Mouse (Mus musculus): ENCODE data around the gene Cpne4. TPM values are rescaled to one million over a fixed set of nuclear protein-coding genes. Genes with fewer than 3 reads are reported as not detected.

Gene Cpne4
- polyA plus RNA-seq, 1 experiment from 2014 or later = 17.9 TPM

- H3K4me2 ChIP-seq (ENCODE audit: low read depth, low read length) = peak within 1 kb of the TSS; percentile 84
- WGBS = under 1% methylated on average over 31 of the region's 31 CpGs
- ATAC-seq (ENCODE audit: low read depth) = peak; percentile 82
- no peaks in the 10 kb centered on the region for H3K27me3 ChIP-seq (ENCODE audit: control insufficient read depth, insufficient read depth, low read length)
- no peaks in the 10 kb centered on the region for H3K9me3 ChIP-seq (ENCODE audit: control insufficient read depth, low read length)
- 0 out of 2 replicates have a peak, but pooled peaks cover 4% of the 10 kb centered on the region for H3K4me1 ChIP-seq (ENCODE audit: control insufficient read depth, insufficient read depth, low read length)
- peak within 1 kb of the TSS; percentile 91 for H3K9ac ChIP-seq (replicated peaks; ENCODE audit: low read depth, low read length)
- H3K4me3 ChIP-seq (ENCODE audit: low read depth, low read length) = peak within 1 kb of the TSS; percentile 93
- peak within 1 kb of the TSS; percentile 34; the same call in 1 of the 2 replicates for H3K27ac ChIP-seq (ENCODE audit: low read depth, low read length)
- peaks cover 14% of the 10 kb centered on the region for H3K36me3 ChIP-seq (ENCODE audit: control insufficient read depth, insufficient read depth, low read length)
Observed at GRCm38 (mm10) chr9:105053147-105053557, 506.1 kb downstream of the Cpne4 start, which contains the start of gene Mrpl3. Gene Mrpl3, plus strand, starts transcription at chr9:105053239.

DNA sequence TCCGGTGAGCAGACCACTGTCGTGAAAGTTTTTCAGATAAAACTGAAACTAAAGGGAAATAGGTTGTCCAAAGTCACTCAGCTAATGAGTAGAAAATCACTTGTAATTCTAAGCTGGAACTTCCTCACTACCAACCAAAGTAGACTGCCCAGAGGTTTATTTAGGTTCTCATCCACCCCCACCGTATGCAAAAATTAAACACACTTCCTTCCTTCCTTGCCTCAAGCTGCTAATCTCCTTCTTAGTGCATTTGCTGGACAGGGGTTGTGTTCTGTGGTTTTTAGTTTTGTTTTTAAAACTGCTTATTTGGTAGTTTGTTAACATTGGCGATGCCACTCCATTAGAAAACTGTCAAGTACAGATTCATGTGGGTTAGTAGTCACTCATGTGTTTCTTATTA, 506.7 kb downstream of the Cpne4 start:
- Histone ChIP-seq H3K4me2 (ENCODE audit: low read depth, low read length) (peak overlapping the region; percentile 84), H3K9me3 (ENCODE audit: control insufficient read depth, low read length) (no peaks in the 10 kb centered on the region), H3K9ac (replicated peaks; ENCODE audit: low read depth, low read length) (peak overlapping the region; percentile 91), H3K27ac (ENCODE audit: low read depth, low read length) (no peak overlapping the region), H3K27me3 (ENCODE audit: control insufficient read depth, insufficient read depth, low read length) (no peaks in the 10 kb centered on the region), H3K4me1 (ENCODE audit: control insufficient read depth, insufficient read depth, low read length) (0 out of 2 replicates have a peak, but pooled peaks cover 4% of the 10 kb centered on the region), H3K4me3 (ENCODE audit: low read depth, low read length) (peak overlapping the region; percentile 93), H3K36me3 (ENCODE audit: control insufficient read depth, insufficient read depth, low read length) (peaks cover 21% of the 10 kb centered on the region)
- WGBS = 57% methylated on average over 4 of the region's 4 CpGs
- ATAC-seq (ENCODE audit: low read depth) = no peak

DNA sequence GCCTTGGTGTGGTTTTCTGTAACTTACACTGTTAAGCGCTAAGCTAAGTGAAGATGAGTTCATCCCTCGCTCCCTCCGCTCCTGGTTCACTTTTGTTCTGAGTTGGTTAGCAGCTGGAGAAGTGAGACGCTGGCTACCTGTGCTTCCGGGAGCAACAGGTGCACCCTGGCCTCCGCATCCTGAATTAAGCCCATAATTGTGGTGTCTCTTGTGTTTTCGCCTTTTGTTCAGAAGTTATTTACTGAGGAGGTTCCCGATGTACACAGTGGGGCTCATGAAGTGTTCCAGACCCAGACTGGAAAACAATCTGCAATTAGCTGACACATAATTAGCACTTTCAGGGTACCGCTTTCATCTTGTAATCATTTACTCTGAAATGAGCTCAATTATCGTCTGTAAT, 522.0 kb downstream of the Cpne4 start:
- H3K27ac ChIP-seq (ENCODE audit: low read depth, low read length) = no peak overlapping the region
- H3K4me1 ChIP-seq (ENCODE audit: control insufficient read depth, insufficient read depth, low read length) = no peaks in the 10 kb centered on the region
- no peaks in the 10 kb centered on the region for H3K9me3 ChIP-seq (ENCODE audit: control insufficient read depth, low read length)
- no peak overlapping the region for H3K4me2 ChIP-seq (ENCODE audit: low read depth, low read length)
- H3K27me3 ChIP-seq (ENCODE audit: control insufficient read depth, insufficient read depth, low read length) = no peaks in the 10 kb centered on the region
- no peak overlapping the region for H3K9ac ChIP-seq (replicated peaks; ENCODE audit: low read depth, low read length)
- H3K4me3 ChIP-seq (ENCODE audit: low read depth, low read length) = no peak overlapping the region
- no peak for ATAC-seq (ENCODE audit: low read depth)
- 90% methylated on average over 10 of the region's 10 CpGs for WGBS
- H3K36me3 ChIP-seq (ENCODE audit: control insufficient read depth, insufficient read depth, low read length) = peaks cover 29% of the 10 kb centered on the region

- H3K27me3 ChIP-seq (ENCODE audit: control insufficient read depth, insufficient read depth, low read length) = no peaks in the 10 kb centered on the region
- H3K36me3 ChIP-seq (ENCODE audit: control insufficient read depth, insufficient read depth, low read length) = peaks cover 27% of the 10 kb centered on the region
- no peak overlapping the region for H3K4me3 ChIP-seq (ENCODE audit: low read depth, low read length)
- no peak for ATAC-seq (ENCODE audit: low read depth)
- H3K9ac ChIP-seq (replicated peaks; ENCODE audit: low read depth, low read length) = no peak overlapping the region
- no peaks in the 10 kb centered on the region for H3K4me1 ChIP-seq (ENCODE audit: control insufficient read depth, insufficient read depth, low read length)
- WGBS = 76% methylated on average over 4 of the region's 4 CpGs
- no peak overlapping the region for H3K27ac ChIP-seq (ENCODE audit: low read depth, low read length)
- H3K9me3 ChIP-seq (ENCODE audit: control insufficient read depth, low read length) = no peaks in the 10 kb centered on the region
- H3K4me2 ChIP-seq (ENCODE audit: low read depth, low read length) = no peak overlapping the region
Observed at GRCm38 (mm10) chr9:105072991-105073748, 526.1 kb downstream of the Cpne4 start.

DNA sequence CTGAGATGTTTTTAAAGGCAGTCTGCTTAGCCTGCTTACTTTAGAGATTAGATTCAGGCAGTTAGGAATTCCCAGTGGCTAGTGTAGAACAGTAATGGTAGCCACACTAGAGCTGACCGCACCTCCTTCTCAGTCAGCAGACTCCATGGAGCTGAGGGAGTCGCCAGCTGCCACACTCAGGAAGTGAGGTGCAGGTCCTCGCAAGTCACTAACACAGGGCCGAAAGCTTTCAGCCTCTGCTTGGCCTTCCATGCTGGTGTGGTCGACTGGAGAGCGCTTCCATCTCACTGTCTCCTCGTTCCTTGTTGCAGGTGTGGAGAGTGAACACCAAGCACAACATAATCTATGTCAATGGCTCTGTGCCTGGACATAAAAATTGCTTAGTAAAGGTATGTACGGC, 527.8 kb downstream of the Cpne4 start:
- no peaks in the 10 kb centered on the region for H3K4me1 ChIP-seq (ENCODE audit: control insufficient read depth, insufficient read depth, low read length)
- 90% methylated on average over 8 of the region's 8 CpGs for WGBS

GRCm38 (mm10) chr9:105076756-105077424, 529.8 kb downstream of the Cpne4 start:
- no peaks in the 10 kb centered on the region for H3K4me1 ChIP-seq (ENCODE audit: control insufficient read depth, insufficient read depth, low read length)
- no peak for ATAC-seq (ENCODE audit: low read depth)
- H3K4me2 ChIP-seq (ENCODE audit: low read depth, low read length) = no peak overlapping the region
- no peak overlapping the region for H3K27ac ChIP-seq (ENCODE audit: low read depth, low read length)
- no peak overlapping the region for H3K4me3 ChIP-seq (ENCODE audit: low read depth, low read length)
- peaks cover 23% of the 10 kb centered on the region for H3K36me3 ChIP-seq (ENCODE audit: control insufficient read depth, insufficient read depth, low read length)
- H3K9me3 ChIP-seq (ENCODE audit: control insufficient read depth, low read length) = no peaks in the 10 kb centered on the region
- 94% methylated on average over 13 of the region's 13 CpGs for WGBS
- H3K9ac ChIP-seq (replicated peaks; ENCODE audit: low read depth, low read length) = no peak overlapping the region
- H3K27me3 ChIP-seq (ENCODE audit: control insufficient read depth, insufficient read depth, low read length) = no peaks in the 10 kb centered on the region

More for the DNA sequence above, 527.8 kb downstream of the Cpne4 start:
- Histone ChIP-seq H3K9ac (replicated peaks; ENCODE audit: low read depth, low read length) (no peak overlapping the region), H3K9me3 (ENCODE audit: control insufficient read depth, low read length) (no peaks in the 10 kb centered on the region), H3K27me3 (ENCODE audit: control insufficient read depth, insufficient read depth, low read length) (no peaks in the 10 kb centered on the region), H3K4me2 (ENCODE audit: low read depth, low read length) (no peak overlapping the region), H3K27ac (ENCODE audit: low read depth, low read length) (no peak overlapping the region), H3K36me3 (ENCODE audit: control insufficient read depth, insufficient read depth, low read length) (peaks cover 27% of the 10 kb centered on the region), H3K4me3 (ENCODE audit: low read depth, low read length) (no peak overlapping the region)
- no peak for ATAC-seq (ENCODE audit: low read depth)

DNA sequence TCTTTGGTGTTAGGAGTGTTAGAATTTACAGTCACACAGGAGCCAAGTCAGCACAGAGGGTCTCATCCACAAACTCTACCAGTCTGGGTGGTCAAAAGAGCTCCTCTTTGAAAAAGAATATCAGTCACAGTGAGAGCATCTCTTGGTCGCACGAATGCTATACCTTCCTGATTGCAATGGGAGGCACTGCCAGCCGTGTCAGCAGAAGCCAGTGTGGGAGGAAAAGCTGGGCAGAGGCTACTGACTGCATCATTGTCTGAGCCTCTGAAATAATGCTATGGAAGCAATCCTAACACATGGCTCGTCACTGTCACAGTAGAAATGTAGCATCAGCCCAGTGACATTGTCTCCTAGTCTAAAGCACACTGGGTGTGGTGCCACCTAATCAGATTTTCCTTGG, 531.4 kb downstream of the Cpne4 start:
- H3K4me2 ChIP-seq (ENCODE audit: low read depth, low read length) = no peak overlapping the region
- WGBS = 96% methylated on average over 4 of the region's 4 CpGs
- no peak overlapping the region for H3K9ac ChIP-seq (replicated peaks; ENCODE audit: low read depth, low read length)
- no peak overlapping the region for H3K27ac ChIP-seq (ENCODE audit: low read depth, low read length)
- no peak for ATAC-seq (ENCODE audit: low read depth)
- H3K9me3 ChIP-seq (ENCODE audit: control insufficient read depth, low read length) = no peaks in the 10 kb centered on the region
- H3K4me1 ChIP-seq (ENCODE audit: control insufficient read depth, insufficient read depth, low read length) = no peaks in the 10 kb centered on the region
- H3K36me3 ChIP-seq (ENCODE audit: control insufficient read depth, insufficient read depth, low read length) = peaks cover 20% of the 10 kb centered on the region
- H3K27me3 ChIP-seq (ENCODE audit: control insufficient read depth, insufficient read depth, low read length) = no peaks in the 10 kb centered on the region
- H3K4me3 ChIP-seq (ENCODE audit: low read depth, low read length) = no peak overlapping the region

GRCm38 (mm10) chr9:105080246-105080645, 533.2 kb downstream of the Cpne4 start:
- H3K27ac ChIP-seq (ENCODE audit: low read depth, low read length) = no peak overlapping the region
- no peak for ATAC-seq (ENCODE audit: low read depth)
- no peak overlapping the region for H3K4me2 ChIP-seq (ENCODE audit: low read depth, low read length)
- 96% methylated on average over 3 of the region's 3 CpGs for WGBS
- H3K4me1 ChIP-seq (ENCODE audit: control insufficient read depth, insufficient read depth, low read length) = no peaks in the 10 kb centered on the region
- peaks cover 11% of the 10 kb centered on the region for H3K36me3 ChIP-seq (ENCODE audit: control insufficient read depth, insufficient read depth, low read length)
- no peaks in the 10 kb centered on the region for H3K9me3 ChIP-seq (ENCODE audit: control insufficient read depth, low read length)
- no peaks in the 10 kb centered on the region for H3K27me3 ChIP-seq (ENCODE audit: control insufficient read depth, insufficient read depth, low read length)
- H3K9ac ChIP-seq (replicated peaks; ENCODE audit: low read depth, low read length) = no peak overlapping the region
- H3K4me3 ChIP-seq (ENCODE audit: low read depth, low read length) = no peak overlapping the region
